Mouse (Mus musculus) lung, embryonic 14.5 days (tissue): Measurements from ENCODE around the gene Slc39a7. TPM values are rescaled to one million over a fixed set of nuclear protein-coding genes. Genes with fewer than 3 reads are reported as not detected.

ENCODE experiments used
- ATAC-seq: fragments of 200-750 bp; cut with Nextera tagmentation; 2 replicates; pipeline ENCODE4 v1.8.0; 2017; ENCODE audit warnings: mild to moderate bottlenecking, moderate TSS enrichment, moderate library complexity; ENCODE audit not compliant: insufficient read depth
- DNase-seq: peaks from one replicate; pipeline ENCODE4 v3.0.0-alpha.2; 2015
- H3K27ac ChIP-seq: fragments of 300-500 bp; sonication (generic); 2 replicates; pipeline ENCODE4 v1.5.1; 2014; ENCODE audit warnings: low read depth, mild to moderate bottlenecking, moderate library complexity
- H3K27me3 ChIP-seq: fragments of 300-500 bp; sonication (generic); 2 replicates; pipeline ENCODE4 v1.6.1; 2014; ENCODE audit warnings: low read length, control low read depth; ENCODE audit not compliant: insufficient read depth
- H3K36me3 ChIP-seq: fragments of 300-500 bp; sonication (generic); 2 replicates; pipeline ENCODE4 v1.6.1; 2014; ENCODE audit warnings: control low read depth; ENCODE audit not compliant: insufficient read depth
- H3K4me1 ChIP-seq: fragments of 300-500 bp; sonication (generic); 2 replicates; pipeline ENCODE4 v1.6.1; 2014; ENCODE audit warnings: antibody characterized with exemption, control low read depth; ENCODE audit not compliant: insufficient read depth
- H3K4me2 ChIP-seq: fragments of 300-500 bp; sonication (generic); 2 replicates; pipeline ENCODE4 v1.6.1; 2014; ENCODE audit warnings: mild to moderate bottlenecking
- H3K4me3 ChIP-seq: fragments of 300-500 bp; sonication (generic); 2 replicates; pipeline ENCODE4 v1.5.1; 2014; ENCODE audit warnings: low read depth, low read length
- H3K9ac ChIP-seq: fragments of 300-500 bp; sonication (generic); 2 replicates; pipeline ENCODE4 v1.6.1; 2014
- H3K9me3 ChIP-seq: fragments of 300-500 bp; sonication (generic); 2 replicates; pipeline ENCODE4 v1.6.1; 2016; ENCODE audit warnings: low read depth, low read length, control low read depth
- CTCF ChIP-seq: IDR thresholded peaks from 2 replicates; pipeline ENCODE4 v1.5.1; 2016; ENCODE audit warnings: antibody characterized with exemption, low read depth
- WGBS: fragments of 180-500 bp; shearing (Covaris S2); extraction: QIAGEN DNeasy Blood & Tissue Kit; methylation state at CpG from one replicate; pipeline ENCODE4 v1.1.7; 2014; 5-methylcytosine and 5-hydroxymethylcytosine counted together
- polyA plus RNA-seq: library from polyadenylated mRNA; unstranded; fragments of >200 nt; fragmentation: Nextera tagmentation; extraction: Ambion mirVana; gene quantifications from 2 replicates; pipeline ENCODE4 v1.2.1, GENCODE M21; 2014

The Slc39a7 gene
- polyA plus RNA-seq, 1 experiment from 2014 or later = 105 TPM

DNA sequence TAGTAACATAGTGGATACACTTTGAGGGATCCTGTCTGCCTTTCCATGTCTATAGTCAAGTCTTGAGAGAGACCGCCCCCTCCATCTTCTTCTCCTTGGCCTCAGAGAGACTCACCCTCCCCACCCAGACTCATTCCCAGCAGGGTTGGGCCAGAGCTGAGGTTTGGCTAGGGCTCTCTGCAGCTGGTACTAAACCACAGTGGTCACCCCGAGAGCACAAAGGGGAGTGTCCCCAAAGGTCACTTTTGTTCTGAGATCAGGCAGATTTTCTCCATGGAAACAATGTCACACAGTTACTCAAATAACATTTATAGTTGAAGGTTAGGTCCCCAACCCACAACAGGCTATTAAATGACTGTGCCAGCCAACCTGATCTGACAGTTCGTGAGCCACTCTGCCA, 37.4 kb upstream of the Slc39a7 start:
- H3K4me3 ChIP-seq = no peak overlapping the region
- no peaks in the 10 kb centered on the region for H3K4me1 ChIP-seq
- no peak overlapping the region for H3K4me2 ChIP-seq
- no peaks in the 10 kb centered on the region for H3K36me3 ChIP-seq
- H3K9me3 ChIP-seq = no peaks in the 10 kb centered on the region
- DNase-seq (no peak), ATAC-seq (no peak)
- no peak overlapping the region for H3K9ac ChIP-seq
- TF ChIP-seq CTCF = no peak
- no peaks in the 10 kb centered on the region for H3K27me3 ChIP-seq
- 43% methylated on average over 3 of the region's 3 CpGs for WGBS
- no peak overlapping the region for H3K27ac ChIP-seq

GRCm38 (mm10) chr17:34057224-34057623, 25.7 kb upstream of the Slc39a7 start:
- Histone ChIP-seq H3K27me3 (no peaks in the 10 kb centered on the region), H3K4me3 (no peak overlapping the region), H3K9me3 (no peaks in the 10 kb centered on the region), H3K27ac (no peak overlapping the region), H3K36me3 (no peaks in the 10 kb centered on the region), H3K9ac (no peak overlapping the region), H3K4me2 (no peak overlapping the region), H3K4me1 (no peaks in the 10 kb centered on the region)
- WGBS = 42% methylated on average over 7 of the region's 7 CpGs
- ATAC-seq (no peak), DNase-seq (no peak)
- no peak for TF ChIP-seq CTCF

DNA sequence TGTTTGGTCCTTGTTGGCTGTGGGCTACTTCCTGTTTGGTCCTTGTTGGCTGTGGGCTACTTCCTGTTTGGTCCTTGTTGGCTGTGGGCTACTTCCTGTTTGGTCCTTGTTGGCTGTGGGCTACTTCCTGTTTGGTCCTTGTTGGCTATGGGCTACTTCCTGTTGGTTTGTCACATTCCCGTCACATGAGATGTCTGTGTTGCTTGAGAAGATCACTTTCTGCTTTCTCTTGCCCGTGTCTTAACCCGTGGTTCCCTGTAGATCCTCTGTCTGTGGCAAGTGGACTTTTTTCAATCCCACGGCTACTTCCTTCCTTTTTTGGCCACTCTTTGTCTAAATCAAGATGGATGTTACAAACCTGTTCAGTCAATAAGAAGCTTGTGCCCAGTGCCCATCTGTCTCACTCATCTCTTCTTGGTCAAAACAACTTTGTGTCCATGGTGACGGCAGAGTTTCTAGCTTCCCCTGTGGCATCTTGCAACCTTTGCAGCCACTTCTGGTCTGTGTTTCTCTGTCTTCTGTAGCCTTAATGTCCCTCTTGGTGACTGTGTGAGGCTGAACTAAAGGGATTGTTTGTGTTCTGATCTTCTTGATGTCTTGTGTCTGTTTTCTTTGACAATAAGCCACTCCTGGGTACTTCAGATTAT, 16.0 kb upstream of the Slc39a7 start:
- Histone ChIP-seq H3K27ac (no peak overlapping the region), H3K4me1 (no peaks in the 10 kb centered on the region), H3K27me3 (no peaks in the 10 kb centered on the region), H3K4me2 (no peak overlapping the region), H3K36me3 (no peaks in the 10 kb centered on the region), H3K4me3 (no peak overlapping the region), H3K9ac (no peak overlapping the region), H3K9me3 (no peaks in the 10 kb centered on the region)
- TF ChIP-seq CTCF = no peak
- no peak for DNase-seq
- ATAC-seq = no peak
- WGBS = 82% methylated on average over 5 of the region's 5 CpGs

DNA sequence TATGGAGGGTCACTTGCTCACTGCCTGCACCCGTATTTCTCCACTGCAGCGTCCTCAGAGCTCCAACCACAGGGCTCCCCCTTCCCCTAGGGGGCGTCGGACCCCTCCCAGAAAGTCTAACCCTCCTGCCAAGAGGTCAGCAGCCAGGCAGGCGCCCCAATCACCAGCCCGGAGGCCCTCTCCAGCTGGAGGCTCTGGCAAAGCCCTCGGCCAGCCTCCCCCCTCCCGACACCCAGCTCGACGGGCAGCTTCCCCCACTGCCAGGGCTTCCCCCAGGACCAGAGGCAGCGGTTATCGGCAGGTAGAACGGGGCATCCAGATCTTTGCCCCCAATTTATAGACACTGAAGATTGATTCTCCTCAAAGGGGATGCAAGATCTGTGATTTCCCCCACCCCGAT, 14.5 kb upstream of the Slc39a7 start:
- H3K9ac ChIP-seq = no peak overlapping the region
- DNase-seq (no peak), ATAC-seq (no peak)
- H3K4me2 ChIP-seq = no peak overlapping the region
- 76% methylated on average over 14 of the region's 14 CpGs for WGBS
- no peaks in the 10 kb centered on the region for H3K36me3 ChIP-seq
- H3K27ac ChIP-seq = no peak overlapping the region
- H3K9me3 ChIP-seq = no peaks in the 10 kb centered on the region
- H3K27me3 ChIP-seq = 0 out of 2 replicates have a peak, but pooled peaks cover 3% of the 10 kb centered on the region
- TF ChIP-seq CTCF = no peak
- H3K4me1 ChIP-seq = no peaks in the 10 kb centered on the region
- H3K4me3 ChIP-seq = no peak overlapping the region

GRCm38 (mm10) chr17:34039562-34040450, 8.3 kb upstream of the Slc39a7 start:
- peak; percentile 8; the same call in 1 of the 2 replicates for ATAC-seq
- Histone ChIP-seq H3K4me1 (peaks cover 9% of the 10 kb centered on the region; the same call in 1 of the 2 replicates), H3K4me3 (peak overlapping the region; percentile 20; the same call in 1 of the 2 replicates), H3K27ac (no peak overlapping the region), H3K4me2 (peak overlapping the region; percentile 56), H3K9me3 (no peaks in the 10 kb centered on the region), H3K9ac (peak overlapping the region; percentile 27), H3K36me3 (peaks cover 32% of the 10 kb centered on the region), H3K27me3 (0 out of 2 replicates have a peak, but pooled peaks cover 6% of the 10 kb centered on the region)
- TF ChIP-seq CTCF = no peak
- WGBS = 13% methylated on average over 17 of the region's 17 CpGs
- DNase-seq = peak; percentile 25

DNA sequence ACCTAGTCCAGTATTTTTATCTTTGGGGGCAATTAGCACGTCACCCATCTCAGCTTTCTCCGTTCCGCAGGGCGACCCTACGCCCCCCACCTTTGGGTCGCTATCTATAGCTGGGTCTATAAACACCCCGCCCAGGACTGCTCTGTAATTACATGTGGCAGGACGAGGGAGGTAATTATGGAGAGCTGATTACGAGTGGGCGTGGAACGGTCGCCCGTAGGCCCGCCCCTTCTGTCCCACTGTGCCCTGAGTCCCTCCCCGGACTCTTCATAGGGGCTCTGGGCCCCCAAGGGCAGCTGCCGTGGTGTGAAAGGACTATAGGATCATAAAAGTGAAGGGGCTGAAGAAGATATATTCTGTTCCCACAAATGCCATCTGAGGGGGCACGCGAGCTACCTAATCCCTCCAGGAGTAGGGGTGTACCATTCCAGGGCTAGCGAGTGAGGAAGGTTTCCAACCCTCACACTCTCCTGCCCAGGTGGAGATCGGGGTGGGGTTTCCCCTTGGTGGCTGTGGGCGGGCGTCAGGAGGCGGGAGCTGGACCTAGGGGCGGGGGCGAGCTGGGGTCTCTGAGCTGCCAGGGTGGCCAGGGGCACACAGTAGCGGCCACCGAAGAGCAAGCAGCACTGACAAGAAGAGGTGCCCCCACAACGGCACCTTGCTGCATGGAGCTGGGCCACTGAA, 7.5 kb upstream of the Slc39a7 start, which contains the start of gene Col11a2:
Gene Col11a2, plus strand, starts transcription at position 560 of the 684 bp plus-strand sequence.
- TF ChIP-seq CTCF = no peak
- Histone ChIP-seq H3K27ac (no peak within 1 kb of the TSS; the same call in 1 of the 2 replicates), H3K9me3 (no peaks in the 10 kb centered on the region), H3K4me3 (peak within 1 kb of the TSS; percentile 20), H3K36me3 (peaks cover 39% of the 10 kb centered on the region), H3K27me3 (0 out of 2 replicates have a peak, but pooled peaks cover 6% of the 10 kb centered on the region), H3K4me1 (peaks cover 9% of the 10 kb centered on the region; the same call in 1 of the 2 replicates), H3K4me2 (peak within 1 kb of the TSS; percentile 56), H3K9ac (peak within 1 kb of the TSS; percentile 27)
- WGBS = 8% methylated on average over 28 of the region's 28 CpGs
- peak; percentile 31; the same call in 1 of the 2 replicates for ATAC-seq
- DNase-seq = peak; percentile 34
